Mouse (Mus musculus): Measurements from ENCODE around the gene Gli3.

The Gli3 gene

DNA sequence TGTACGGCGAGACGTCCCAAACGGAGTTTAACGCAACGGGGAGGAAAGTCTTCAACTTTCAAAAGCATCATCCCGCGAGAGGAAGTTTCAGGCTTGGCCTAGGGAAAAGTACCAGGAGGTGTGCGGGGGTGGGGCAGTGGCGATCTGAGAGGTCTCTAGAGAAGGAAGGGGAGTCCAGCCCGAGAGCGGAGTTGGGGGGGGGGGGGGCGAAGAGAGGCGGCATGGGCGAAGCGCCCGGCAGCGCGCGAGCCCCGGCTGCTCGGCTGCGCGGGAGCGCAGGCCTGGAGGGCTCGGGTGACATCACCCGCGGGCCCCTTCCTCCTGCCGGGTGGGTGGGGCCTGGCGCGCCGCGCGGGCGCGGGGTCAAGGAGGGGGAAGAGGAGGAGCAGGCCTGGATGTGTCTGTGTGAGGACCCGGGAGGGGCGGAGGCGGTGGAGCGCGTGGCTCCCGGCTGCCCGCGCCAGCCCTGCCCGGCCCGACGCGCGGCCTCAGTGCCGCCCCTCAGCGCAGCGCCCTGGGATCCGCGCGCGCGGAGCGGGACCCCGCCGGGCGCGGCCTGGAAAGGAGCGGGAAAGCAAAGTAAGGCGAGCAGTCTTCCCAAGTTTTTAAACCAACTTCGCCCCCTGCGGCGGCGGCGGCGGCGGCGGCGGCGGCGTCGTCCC lies at the start of gene Gli3:
Gli3 (plus strand) TSS at position 406 of the 662 bp plus-strand sequence.
- peak; percentile 7 for DNase-seq

DNA sequence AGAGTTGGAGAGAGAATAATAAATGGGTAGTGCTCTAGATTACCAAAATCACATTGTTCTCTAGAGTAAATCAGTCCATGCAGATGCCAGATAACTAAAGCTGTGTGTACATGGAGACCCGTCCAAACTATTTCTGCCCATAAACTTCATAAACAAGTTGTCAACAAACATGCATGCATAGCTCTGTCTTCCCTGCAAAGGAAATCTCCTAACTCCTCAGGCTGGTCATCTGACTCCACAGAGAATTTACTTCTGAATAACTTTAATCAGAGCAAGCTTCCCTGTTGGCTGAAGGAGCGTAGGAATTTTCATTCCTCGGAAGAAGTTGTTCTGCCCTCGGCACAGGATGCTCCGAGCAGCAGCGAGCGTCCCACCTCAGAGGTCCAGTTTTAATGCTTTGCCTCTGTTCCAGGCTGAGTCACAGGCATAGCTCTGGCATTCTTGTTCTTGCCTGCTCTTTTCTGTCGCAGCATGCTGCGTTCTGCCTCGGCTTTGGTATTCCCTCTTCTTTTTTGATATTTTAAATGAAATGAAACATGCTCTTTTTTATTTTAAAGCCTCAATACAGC lies 41.8 kb upstream of the Gli3 start:
- DNase-seq = no peak

DNA sequence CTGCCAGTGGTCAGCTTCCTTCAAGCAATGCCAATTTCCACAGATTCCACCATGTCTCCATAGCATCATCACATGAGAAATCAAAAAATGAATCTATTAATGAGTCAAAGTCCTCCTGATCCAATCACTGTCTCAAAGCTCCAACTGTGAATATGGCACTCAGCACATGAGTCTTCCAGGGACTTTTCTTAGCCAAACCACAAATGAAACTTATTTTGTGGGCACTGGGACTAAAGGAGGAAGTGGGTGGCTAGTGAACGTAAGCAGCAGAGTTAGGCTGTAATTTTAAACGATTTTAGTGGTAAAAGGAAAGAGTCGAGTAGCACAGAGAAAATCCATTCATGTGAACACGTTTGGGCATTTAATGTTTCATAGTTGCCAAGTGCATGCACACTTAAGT lies 21.0 kb upstream of the Gli3 start:
- no peak for DNase-seq

- DNase-seq = no peak
Measured at GRCm38 (mm10) chr13:15444312-15444711, 18.7 kb upstream of the Gli3 start.

DNA sequence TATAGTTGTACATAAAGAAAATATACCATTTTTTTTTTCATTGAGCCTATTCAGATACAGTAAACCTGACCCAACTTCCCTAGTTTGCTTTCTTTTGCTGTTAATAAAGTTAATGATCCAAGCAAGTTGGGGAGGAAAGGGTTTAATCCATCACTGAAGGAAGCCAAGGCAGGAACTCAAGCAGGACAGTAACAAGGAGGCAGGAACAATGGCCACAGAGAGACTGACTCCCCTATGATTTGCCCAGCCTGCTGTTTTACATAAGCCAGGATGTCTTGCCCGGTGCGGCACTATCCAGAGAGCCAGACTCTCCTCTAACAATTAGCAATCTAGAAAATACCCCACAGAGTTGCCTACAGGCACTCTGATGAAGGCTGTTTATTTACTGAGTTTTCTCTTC lies 17.4 kb upstream of the Gli3 start:
- DNase-seq = no peak

DNA sequence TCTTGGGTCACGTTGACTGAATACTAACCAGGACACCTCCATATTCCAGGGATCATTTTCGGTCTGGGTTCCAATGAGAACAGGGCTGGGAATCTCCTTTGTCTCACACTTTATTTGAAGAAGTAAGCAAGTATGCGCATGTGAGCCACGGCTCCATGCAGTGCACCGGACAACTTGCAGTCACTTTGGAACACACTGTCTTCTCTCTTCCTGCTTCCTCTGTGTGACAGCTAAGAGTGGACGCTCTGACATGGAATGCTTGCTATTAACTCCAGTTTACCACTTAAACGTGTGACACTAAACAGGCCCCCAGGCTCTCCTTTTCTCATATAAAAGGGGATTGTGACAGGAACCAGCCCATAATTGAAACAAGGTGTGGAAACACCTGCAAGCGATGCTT lies 17.0 kb upstream of the Gli3 start:
- no peak for DNase-seq

DNA sequence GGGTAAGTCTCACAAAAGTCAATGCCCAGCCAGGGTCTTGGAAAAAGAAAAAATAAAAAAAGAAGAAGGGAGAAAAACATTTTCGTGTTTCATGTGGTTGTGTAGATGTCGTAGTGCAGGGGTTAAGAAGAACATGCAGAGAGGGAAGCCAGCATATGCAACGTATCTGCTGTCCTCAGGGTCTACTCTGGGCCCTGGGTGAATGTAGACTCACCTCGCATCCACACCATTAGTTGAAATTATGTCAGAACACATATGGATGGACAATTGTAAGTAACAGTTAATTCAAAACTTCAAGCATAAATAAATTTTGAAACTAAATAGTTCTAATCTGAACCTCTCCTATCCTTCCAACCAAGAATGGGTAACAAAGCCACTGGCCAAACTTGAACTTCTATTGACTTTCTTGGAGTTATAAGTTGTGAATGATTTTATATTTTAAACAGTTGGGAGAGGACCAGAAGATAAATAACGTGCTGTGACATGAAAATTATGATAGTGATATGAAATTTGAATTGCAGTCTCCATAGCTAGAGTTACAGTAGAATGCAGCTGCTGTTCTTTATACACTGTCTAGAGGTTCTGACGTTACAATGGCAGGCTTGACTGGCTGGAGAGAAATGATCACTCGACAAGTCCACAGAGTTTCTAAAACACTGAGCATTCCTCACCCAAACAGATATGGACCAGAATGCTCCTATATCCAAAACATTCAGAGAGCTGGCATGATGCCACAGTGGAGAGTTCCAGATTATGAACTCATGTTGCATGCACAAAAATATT lies 16.1 kb upstream of the Gli3 start:
- no peak for DNase-seq

DNA sequence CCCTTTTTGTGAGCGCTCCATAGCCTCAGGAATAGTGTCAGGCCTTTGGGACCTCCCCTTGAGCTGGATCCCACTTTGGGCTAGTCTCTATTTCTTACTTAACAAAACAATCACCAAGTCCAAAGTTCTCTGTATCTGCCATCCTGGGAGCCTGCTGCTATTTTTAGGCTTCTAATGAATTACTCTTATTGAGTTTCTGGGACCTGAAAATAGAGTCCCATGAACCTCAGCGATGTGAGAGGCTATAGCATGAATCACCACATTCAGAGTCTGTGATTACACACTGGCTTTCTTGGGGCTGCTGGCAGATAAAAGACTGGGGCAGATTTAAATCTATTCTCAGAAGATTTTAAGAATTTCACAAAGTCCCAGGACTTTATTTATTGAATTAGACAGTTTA lies 12.1 kb upstream of the Gli3 start:
- DNase-seq = no peak

GRCm38 (mm10) chr13:15457841-15458240 lies 5.2 kb upstream of the Gli3 start:
- DNase-seq = no peak

- DNase-seq = no peak
Measured at GRCm38 (mm10) chr13:15461926-15462325, 1.1 kb upstream of the Gli3 start.

DNA sequence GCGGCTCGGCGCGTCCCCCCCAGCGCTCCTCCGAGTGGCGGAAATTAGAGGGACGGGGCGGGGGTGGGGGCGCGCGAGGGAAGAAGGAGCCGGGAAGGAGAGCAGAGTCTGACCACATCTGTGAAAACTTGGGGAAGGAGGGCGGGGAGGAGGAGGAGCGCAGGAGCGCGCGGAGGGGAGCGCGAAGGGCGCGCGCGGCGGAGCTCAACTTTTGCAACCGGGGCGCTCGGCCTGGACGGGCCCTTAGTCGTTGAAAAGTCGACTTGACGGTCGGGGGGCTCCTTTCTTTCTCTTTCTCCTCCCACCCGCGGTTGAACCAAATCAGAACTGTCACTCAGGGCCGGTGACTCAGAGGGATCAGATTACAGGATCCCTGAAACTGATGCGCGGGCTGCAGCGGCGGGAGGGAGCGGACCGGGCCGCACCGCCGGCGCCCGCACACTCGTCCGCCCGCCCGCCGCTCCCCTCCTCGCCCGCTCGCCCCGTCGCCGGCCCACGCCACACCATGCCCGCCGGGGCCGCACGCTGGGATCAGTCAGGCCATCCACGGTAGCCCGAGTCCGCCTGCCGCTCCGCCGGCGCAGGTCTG lies 551 bp downstream of the Gli3 start:
- DNase-seq = no peak

DNA sequence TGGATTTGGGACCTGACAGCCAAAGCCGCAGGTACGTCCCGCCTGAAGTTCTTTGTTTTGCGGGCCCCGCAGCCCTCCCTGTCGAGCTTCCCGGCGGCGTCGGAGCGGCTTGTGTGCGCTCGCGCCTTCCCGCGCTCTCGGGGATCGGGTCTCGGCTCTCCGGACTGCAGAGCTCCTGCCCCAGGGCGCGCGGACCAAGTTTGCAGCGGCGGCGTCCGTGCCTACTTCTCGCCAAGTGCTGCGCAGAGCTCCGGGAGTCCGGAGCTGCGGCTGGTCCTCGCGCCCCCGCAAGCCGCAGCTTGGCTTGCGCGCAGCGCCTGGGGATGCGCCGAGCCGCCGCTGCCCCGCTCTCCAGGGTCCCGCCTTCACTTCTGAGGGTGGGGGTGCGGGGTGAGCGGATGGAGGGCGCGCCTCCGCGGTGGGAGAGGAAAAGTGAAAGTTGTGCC lies 1.1 kb downstream of the Gli3 start:
- no peak for DNase-seq

- DNase-seq = no peak
Measured at GRCm38 (mm10) chr13:15464741-15465250, 1.8 kb downstream of the Gli3 start.

DNA sequence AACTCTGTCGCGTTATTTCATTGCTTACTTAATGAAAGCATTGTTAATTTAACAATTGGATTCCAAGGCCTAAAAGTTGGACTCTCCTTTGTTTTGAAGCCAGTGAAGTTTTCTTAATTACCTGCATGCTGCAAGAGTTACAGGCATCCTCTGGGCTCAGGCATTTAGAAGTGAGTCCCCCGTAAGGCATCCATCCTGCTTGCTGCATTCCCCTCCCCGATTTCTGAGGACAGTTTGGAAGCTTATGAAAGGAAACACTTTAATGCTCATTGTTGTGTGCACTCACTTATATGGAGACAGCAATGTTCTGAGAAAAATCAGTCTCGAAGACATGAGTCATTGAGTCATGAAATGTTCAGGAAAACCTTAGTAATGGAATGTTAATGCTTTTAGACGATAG lies 3.5 kb downstream of the Gli3 start:
- DNase-seq = no peak

GRCm38 (mm10) chr13:15467409-15467808 lies 4.4 kb downstream of the Gli3 start:
- DNase-seq = no peak

GRCm38 (mm10) chr13:15468421-15468820 lies 5.4 kb downstream of the Gli3 start:
- DNase-seq = no peak

DNA sequence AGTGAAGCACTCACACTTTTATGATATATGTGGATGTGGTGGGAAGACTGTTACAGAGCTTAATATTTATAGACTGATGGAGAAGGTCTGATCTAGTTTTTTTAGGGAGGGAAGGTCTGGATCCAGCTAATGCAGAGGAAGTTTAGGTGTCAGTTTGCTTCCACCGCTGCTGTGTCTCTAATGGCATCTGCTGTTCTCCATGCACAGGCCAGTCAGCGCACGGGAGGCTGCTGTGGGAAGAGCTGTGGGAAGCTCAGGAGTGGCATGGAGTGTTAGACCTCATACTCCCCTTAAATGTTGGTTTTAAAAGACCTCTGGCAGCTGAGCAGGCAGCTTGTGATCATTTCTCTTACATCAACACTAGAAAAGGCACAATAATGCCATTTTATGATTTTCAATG lies 7.0 kb downstream of the Gli3 start:
- no peak for DNase-seq

- no peak for DNase-seq
Measured at GRCm38 (mm10) chr13:15472712-15473111, 9.7 kb downstream of the Gli3 start.

GRCm38 (mm10) chr13:15474393-15474792 lies 11.4 kb downstream of the Gli3 start:
- no peak for DNase-seq

DNA sequence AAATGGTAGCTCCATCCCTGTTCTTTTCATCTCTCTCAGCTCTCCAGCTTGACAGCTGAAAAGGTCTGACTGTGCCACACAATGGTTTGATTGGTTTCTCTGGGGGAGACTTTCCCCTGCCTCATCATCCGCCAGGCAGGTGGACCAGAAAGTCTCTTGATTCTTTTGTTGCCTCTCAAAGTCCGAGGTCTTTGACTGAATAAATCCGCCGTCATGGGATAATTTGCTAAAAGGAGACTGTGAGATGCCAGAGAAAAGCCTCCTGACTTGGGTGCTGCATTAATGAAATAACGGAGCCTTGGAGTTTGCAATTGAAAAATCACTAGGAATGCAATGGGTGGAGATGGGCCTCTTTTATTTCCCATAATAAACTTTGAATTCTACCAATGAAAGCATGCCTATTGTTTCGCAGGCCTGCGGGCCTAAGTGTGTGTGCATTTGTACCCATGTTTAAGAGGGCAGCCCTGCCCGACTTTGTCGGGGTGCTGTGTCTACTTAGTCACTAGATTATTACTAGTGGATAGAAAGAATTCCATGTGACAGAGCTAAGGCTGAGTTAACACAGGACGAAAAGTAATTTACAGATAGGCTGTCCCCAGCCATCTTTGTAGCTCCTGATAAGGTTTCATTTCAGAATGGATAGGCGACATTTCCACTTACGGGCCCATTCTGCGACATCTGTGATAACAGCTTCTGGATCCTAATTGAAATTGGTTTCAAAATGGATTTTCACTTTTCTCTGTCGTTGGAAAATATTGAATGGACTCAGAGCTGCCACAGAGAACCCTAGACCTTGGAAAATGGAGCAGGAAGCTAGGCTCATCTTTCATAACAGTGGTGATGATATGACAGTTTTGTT lies 23.2 kb downstream of the Gli3 start:
- no peak for DNase-seq

DNA sequence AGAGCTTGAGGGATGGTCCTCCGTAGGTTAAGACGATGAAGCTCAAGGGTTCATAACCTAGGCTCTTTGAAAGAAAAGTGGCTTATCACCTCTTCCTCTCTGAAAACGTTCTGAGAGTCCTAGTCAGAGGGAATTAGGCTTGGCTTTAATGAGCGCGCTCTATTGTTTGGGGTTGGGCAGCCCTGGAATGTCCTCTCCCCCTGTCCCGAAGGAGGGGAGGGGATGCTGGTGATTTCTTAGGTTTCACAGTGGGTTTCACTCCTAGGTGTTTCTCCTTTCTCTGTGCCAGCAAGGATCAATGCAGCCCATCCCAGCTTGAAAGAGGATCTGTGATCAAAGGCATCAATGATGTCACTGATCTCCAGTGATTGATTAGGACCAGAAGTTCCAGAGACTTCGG lies 24.3 kb downstream of the Gli3 start:
- no peak for DNase-seq

- DNase-seq = no peak
Measured at GRCm38 (mm10) chr13:15488065-15488464, 25.0 kb downstream of the Gli3 start.

DNA sequence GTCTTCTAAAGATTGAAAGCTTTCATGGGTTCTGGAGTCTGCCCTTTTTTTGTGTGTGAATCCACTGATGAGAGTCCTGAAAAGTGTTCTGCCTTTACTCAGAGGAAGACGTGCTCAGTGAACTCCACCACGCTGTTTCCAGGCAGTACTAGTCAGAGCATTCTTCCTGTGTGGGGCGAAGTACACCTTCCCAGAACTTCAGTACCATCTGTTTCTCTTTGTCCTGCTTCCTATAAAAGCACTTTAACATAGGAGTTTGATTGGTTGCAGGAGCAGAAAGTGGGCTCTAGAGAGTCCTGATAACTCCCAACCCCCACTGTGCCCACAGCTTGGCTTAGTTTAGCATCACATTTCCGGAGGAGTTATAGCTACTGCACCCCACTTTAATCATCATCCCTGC lies 32.8 kb downstream of the Gli3 start:
- DNase-seq = no peak

All from cerebellum, adult 11 months (tissue).